Mouse (Mus musculus) adrenal gland, postnatal 0 days (tissue): ENCODE measurements around the gene Prss37. TPM values are rescaled to one million over a fixed set of nuclear protein-coding genes. Genes with fewer than 3 reads are reported as not detected.

Experiments
- polyA plus RNA-seq: library from polyadenylated mRNA; unstranded; fragments of >200 nt; fragmentation: Nextera tagmentation; extraction: Ambion mirVana; gene quantifications from 2 replicates; pipeline ENCODE4 v1.2.1, GENCODE M21; 2015

The Prss37 gene
- polyA plus RNA-seq, result not detected in 2 replicates

DNA sequence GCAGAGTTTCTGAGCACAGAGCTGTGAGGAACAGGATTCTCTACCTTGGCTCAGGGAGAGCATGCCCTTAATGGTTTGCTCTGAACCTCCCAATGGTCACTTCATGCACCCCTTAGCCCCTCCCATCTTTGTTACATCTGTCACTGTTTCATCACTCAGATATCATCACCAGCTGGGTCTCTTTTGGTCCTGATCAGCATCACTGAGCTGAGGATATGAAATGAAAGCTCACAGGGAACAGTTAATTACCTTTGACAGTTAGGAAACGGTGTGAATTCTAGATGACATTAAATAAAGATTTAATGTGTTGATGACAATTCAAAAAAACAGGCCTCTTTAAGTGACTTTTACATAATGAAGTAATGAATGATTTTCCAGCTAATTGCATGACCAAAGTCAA lies at the start of gene Prss37:
Gene Prss37 (minus strand): TSS at position 101 of the 400 bp plus-strand sequence.

DNA sequence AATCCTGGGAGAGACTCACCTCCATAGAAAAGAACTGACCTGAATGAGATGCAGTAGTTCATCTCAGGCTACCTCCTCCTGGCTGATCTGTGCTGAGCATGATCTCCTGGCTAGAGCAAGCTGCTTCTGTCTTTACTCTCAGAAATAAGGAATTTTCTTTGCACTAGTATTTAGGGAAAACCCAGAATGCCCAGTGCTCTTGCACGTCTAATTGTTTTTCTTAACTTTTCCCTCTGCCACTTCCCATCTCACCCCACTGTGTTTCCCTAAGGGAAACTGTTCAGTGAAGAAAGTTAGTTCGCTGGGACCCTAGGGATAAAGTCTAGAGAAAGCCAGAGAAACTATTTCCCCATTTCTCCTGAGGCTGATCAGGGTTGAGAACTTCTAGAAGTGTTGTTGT lies 35.6 kb upstream of the Prss37 start, which contains the start of gene Olfr461:
Gene Olfr461 (minus strand): TSS at position 101 of the 400 bp plus-strand sequence.

DNA sequence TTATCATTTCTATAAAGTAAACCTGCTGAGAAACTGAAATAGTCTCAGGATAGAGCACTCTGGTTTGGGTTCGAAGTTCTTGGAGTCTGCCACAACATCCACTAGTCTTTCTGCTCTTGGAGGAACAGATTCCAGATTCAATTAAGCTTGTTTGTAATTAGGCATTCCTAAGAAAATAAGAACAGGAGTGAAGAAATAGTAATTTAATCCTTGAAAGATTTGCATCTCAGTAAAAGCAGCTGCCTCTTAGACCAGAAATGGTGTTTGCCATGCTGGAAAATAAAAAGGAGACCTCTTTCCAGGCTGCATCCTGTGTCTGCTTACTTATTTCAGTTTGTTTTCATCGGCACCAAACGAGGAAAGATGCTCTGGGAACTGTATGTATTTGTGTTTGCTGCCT lies 26.1 kb downstream of the Prss37 start, which contains the start of gene Tas2r108:
Gene Tas2r108 (plus strand): TSS at position 301 of the 400 bp plus-strand sequence.

DNA sequence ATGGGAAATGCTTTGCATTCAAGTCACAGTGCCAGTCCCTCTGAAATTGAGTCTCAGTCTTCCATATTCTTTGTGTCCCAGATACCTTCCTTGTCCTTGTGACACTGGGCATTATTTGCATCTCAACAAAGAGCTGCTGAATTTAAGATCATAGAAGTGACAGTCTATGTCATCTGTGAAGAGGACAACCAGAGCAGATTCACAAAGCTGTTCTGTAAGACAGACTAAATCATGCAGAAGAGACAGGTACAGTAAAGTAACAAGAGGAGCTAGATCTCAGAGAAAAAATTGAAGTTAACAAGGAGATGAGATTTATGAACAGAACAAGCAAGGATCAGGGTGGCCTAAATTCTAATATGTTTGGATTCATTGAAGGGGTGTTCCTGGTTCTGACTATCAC lies 28.4 kb downstream of the Prss37 start, which contains the start of gene Tas2r137:
Gene Tas2r137 (plus strand): TSS at position 301 of the 400 bp plus-strand sequence.

DNA sequence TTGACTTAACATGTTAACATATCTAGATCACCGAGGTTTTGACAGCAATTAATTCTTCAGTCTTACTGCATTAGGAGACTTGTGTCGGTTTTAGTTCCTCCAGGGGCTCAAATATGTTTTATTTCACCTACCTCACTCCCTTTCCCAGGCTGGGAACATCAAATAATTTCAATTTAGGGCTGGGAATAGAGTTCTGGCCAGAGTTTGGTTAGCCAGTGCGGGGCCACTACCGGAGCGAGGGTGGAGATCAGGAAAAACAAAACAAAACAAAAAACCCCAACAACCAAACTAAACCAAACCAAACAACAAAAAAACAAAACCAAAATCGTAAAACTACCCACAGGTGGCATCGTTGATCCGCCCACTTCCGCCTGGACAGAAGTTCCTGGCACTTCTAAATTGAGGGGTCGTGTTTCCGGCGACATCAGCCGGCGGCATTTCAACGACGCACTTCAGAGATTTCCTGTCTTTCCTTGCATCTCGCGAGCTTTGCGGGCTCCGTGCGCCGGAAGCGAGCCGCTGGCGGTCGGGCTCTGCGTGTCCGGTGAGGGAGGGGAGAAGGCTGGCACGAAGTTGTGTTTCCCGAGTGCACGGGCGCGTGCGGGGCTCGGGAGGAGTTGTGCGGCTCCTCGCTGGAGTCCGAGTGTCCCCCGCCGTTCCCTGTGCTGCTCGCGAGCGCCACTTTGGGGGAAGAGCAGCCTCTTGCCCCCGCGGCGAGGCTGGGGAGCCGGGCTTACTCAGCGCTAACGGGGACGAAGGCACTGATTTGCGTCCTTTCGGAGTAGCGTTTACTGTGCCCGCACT lies 48.2 kb downstream of the Prss37 start, which contains the start of gene Ssbp1:
Gene Ssbp1 (plus strand): TSS at position 437 of the 804 bp plus-strand sequence.

Other genes with a start within 250 kb of the Prss37 start
- gene Agk, start 194.3 kb downstream of the Prss37 start, polyA plus RNA-seq, result 22.4 and 32.5 TPM in 2 replicates
- 4.5 and 7.0 TPM in 2 replicates for gene E330009J07Rik, start 83.4 kb downstream of the Prss37 start, polyA plus RNA-seq
- gene Wee2, start 80.4 kb downstream of the Prss37 start, polyA plus RNA-seq, result not detected in 2 replicates
- gene Ssbp1, start 48.2 kb downstream of the Prss37 start, polyA plus RNA-seq, result 191 and 199 TPM in 2 replicates
- not detected in 2 replicates for gene Tas2r137, start 28.3 kb downstream of the Prss37 start, polyA plus RNA-seq
- gene Tas2r108, start 26.0 kb downstream of the Prss37 start, polyA plus RNA-seq, result not detected in 2 replicates
- not detected in 2 replicates for gene Olfr461, start 35.5 kb upstream of the Prss37 start, polyA plus RNA-seq
- gene Olfr460, start 50.0 kb upstream of the Prss37 start, polyA plus RNA-seq, result not detected in 2 replicates
- 2.2 and 2.9 TPM in 2 replicates for gene Clec5a, start 66.3 kb upstream of the Prss37 start, polyA plus RNA-seq
- gene Tas2r138, start 93.8 kb upstream of the Prss37 start, polyA plus RNA-seq, result not detected in 2 replicates
- 0.29 and 0.57 TPM in 2 replicates for gene Mgam, start 109.3 kb upstream of the Prss37 start, polyA plus RNA-seq